12 mouse cellular contexts compared by ENCODE assay signal in the genomic region with DNA sequence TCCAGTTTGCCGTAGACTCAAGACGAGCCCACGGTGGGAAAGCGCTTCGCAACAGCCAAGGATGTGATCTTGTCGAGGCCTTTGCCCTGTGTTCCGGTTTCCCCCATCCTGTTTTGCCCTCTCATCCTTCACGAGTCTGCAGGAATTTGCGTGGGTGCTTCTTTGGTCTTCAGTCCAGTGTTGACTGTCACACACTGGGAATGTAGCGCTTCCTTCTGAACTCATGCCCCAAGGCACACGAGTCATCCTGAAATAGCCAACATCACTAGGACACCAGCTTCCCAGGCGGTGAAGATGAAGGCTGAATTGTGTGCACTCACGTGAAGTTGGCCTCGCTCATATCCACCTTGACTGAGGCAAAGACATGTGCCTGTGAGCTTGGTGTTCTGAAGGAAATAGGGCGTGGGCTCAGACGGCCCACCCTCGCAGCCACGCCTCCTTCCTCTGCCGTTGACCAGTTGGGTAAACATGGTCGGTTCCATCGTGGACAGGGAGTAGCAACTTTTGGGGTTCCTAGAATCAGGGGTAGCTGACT.
"Had no signal": no experiment of that assay in that cellular context is flagged by ENCODE, and none has a peak within 500 bp of the region (broad histone marks: within the 10 kb centered on the region; RNA-seq: fewer than 3 reads in every experiment).

No protein-coding gene starts in this region.

- H3K27ac ChIP-seq: layer of hippocampus, adult 2 months; limb, embryonic 15.5 days; liver, embryonic 13.5 days; lung, embryonic 15.5 days; macrophage; midbrain, embryonic 13.5 days; stomach, embryonic 15.5 days had no signal

- H3K4me2 ChIP-seq: limb, embryonic 15.5 days; liver, embryonic 13.5 days; lung, embryonic 15.5 days; midbrain, embryonic 13.5 days; stomach, embryonic 15.5 days had no signal

- H3K9me3 ChIP-seq: limb, embryonic 15.5 days; liver, embryonic 13.5 days; lung, embryonic 15.5 days; midbrain, embryonic 13.5 days; stomach, embryonic 15.5 days had no signal

- ATAC-seq: liver, postnatal 0 days; midbrain, embryonic 13.5 days had no signal

- DNase-seq: kidney, postnatal 36 days; liver, embryonic 13.5 days; liver, postnatal 0 days; lung, postnatal 14 days; right cerebral cortex, postnatal 14 days; thymus, postnatal 14 days had no signal

- H3K9ac ChIP-seq: limb, embryonic 15.5 days; liver, embryonic 13.5 days; liver, postnatal 0 days; lung, embryonic 15.5 days; midbrain, embryonic 13.5 days; stomach, embryonic 15.5 days had no signal

- H3K4me3 ChIP-seq: layer of hippocampus, adult 2 months; limb, embryonic 15.5 days; liver, embryonic 13.5 days; lung, embryonic 15.5 days; midbrain, embryonic 13.5 days; stomach, embryonic 15.5 days had no signal

- H3K27me3 ChIP-seq: limb, embryonic 15.5 days; liver, embryonic 13.5 days; lung, embryonic 15.5 days; midbrain, embryonic 13.5 days; stomach, embryonic 15.5 days had no signal

- H3K4me1 ChIP-seq: limb, embryonic 15.5 days; liver, embryonic 13.5 days; lung, embryonic 15.5 days; stomach, embryonic 15.5 days had no signal

- H3K36me3 ChIP-seq: limb, embryonic 15.5 days; liver, embryonic 13.5 days; lung, embryonic 15.5 days; midbrain, embryonic 13.5 days; stomach, embryonic 15.5 days had no signal
